Mouse (Mus musculus): ENCODE measurements around the gene Mrpl57. TPM values are rescaled to one million over a fixed set of nuclear protein-coding genes. Genes with fewer than 3 reads are reported as not detected.
"Not testable (repeated sequence)": the region's sequence is repeated elsewhere in the genome, so short reads cannot be mapped to it uniquely, and the experiment has no call there.

Mrpl57 gene
- polyA plus RNA-seq, 1 experiment from 2014 or later, result 177 TPM

DNA sequence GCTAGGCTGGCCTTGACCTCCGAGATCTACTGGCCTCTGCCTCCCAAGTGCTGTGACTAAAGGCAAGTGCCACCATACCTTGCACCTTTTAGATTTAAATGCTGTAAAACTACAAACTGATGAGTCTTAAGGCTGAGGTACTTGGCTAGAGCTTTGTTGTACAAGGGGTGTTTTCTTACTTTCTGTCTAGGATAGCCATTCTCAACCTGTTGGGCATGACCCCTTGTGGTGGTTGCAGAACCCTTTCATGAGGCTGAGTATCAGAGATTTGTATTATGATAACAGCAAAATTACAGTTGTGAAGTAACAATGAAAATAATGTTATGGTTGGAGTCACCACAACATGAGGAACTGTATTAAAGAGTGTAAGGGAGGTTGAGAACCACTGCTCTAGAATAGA, 1.2 kb downstream of the Mrpl57 start:
- Histone ChIP-seq H3K36me3 (no peaks in the 10 kb centered on the region), H3K27me3 (replicated peaks) (no peaks in the 10 kb centered on the region), H3K9me3 (no peaks in the 10 kb centered on the region), H3K4me1 (replicated peaks) (peaks cover 4% of the 10 kb centered on the region), H3K4me2 (replicated peaks) (peak overlapping the region; percentile 72), H3K4me3 (replicated peaks) (peak overlapping the region; percentile 92), H3K9ac (0 out of 2 replicates have a peak overlapping the region, but pooled peaks have one; percentile 90), H3K27ac (no peak overlapping the region)
- WGBS, result 66% methylated on average over 1 of the region's 1 CpGs
- ATAC-seq, result no peak

DNA sequence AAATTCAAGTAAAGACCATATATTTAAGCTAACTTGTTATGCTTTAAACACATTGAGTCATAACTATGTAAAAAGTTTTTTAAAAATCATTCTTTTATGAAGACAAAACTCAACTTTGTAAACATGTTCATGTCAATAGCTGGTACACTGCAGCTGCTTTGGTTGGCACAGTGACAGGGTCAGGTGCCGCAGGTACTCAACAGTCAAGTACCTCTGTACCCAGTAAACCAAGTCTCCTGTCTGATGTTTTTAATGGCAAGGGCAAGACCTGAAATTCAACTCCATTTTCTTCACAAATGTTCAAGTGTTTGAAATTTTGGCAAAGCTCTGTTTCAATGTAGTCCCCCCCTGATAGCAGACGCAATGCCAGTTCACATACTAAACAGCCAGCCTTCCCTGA, 7.5 kb downstream of the Mrpl57 start:
- 93% methylated on average over 2 of the region's 2 CpGs for WGBS
- Histone ChIP-seq H3K27me3 (replicated peaks) (no peaks in the 10 kb centered on the region), H3K9ac (no peak overlapping the region), H3K9me3 (no peaks in the 10 kb centered on the region), H3K27ac (no peak overlapping the region), H3K4me3 (replicated peaks) (no peak overlapping the region), H3K4me1 (replicated peaks) (no peaks in the 10 kb centered on the region), H3K36me3 (peaks cover 7% of the 10 kb centered on the region; the same call in 1 of the 2 replicates), H3K4me2 (replicated peaks) (no peak overlapping the region)
- no peak for ATAC-seq

GRCm38 (mm10) chr14:57835157-57835556, 9.1 kb downstream of the Mrpl57 start:
- ATAC-seq, result no peak
- Histone ChIP-seq H3K27me3 (replicated peaks) (no peaks in the 10 kb centered on the region), H3K4me3 (replicated peaks) (no peak overlapping the region), H3K36me3 (peaks cover 11% of the 10 kb centered on the region; the same call in 1 of the 2 replicates), H3K27ac (no peak overlapping the region), H3K4me1 (replicated peaks) (no peaks in the 10 kb centered on the region), H3K9ac (no peak overlapping the region), H3K9me3 (no peaks in the 10 kb centered on the region), H3K4me2 (replicated peaks) (no peak overlapping the region)
- 85% methylated on average over 10 of the region's 10 CpGs for WGBS

DNA sequence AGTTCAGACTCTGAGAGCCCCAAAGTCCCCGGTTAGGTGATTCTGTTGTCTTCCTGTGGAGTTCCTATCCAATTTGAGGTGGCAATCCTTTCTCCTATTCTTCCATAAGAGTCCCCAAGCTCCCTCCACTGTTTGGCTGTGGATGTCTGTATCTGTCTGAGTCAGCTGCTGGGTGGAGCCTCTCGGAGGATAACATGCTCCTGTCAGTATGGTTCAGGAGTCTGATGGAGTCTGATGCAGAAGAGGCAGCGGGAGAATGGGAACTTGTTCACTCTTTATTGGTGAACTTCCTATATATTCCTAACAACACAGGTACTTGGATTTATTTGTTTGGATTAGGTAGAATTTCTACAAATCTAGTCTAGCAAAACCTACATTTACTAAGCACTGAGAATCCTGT, 18.5 kb downstream of the Mrpl57 start:
- Histone ChIP-seq H3K4me1 (replicated peaks) (no peaks in the 10 kb centered on the region), H3K4me3 (replicated peaks) (no peak overlapping the region), H3K4me2 (replicated peaks) (no peak overlapping the region), H3K27ac (no peak overlapping the region), H3K9ac (no peak overlapping the region), H3K9me3 (no peaks in the 10 kb centered on the region), H3K36me3 (peaks cover 9% of the 10 kb centered on the region; the same call in 1 of the 2 replicates), H3K27me3 (replicated peaks) (no peaks in the 10 kb centered on the region)
- ATAC-seq, result no peak
- WGBS, result 89% methylated on average over 3 of the region's 3 CpGs

GRCm38 (mm10) chr14:57848061-57848460, 22.0 kb downstream of the Mrpl57 start:
- not testable (repeated sequence) for H3K27ac ChIP-seq; H3K9ac ChIP-seq; H3K4me1 ChIP-seq (replicated peaks); H3K4me2 ChIP-seq (replicated peaks); H3K4me3 ChIP-seq (replicated peaks); H3K27me3 ChIP-seq (replicated peaks); ATAC-seq; H3K9me3 ChIP-seq
- H3K36me3 ChIP-seq, result peaks cover 11% of the 10 kb centered on the region; the same call in 1 of the 2 replicates
- 78% methylated on average over 5 of the region's 5 CpGs for WGBS

DNA sequence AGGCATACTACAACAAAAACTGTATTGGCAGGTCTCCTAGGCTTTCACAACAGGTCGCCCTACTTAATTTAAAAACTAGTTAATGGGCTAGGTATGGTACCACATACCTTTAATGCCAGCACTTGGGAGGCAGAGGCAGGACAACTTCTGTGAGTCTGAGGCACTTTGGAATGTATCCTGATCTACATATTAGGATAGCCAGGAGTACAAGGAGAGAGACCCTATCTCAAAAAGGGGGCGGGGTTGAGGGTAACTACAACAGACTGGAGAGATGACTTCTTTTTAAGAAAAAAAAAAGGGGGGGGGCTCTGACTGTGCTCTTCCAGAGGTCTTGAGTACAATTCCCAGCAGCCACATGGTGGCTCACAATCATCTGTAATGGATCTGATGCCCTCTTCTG, 22.6 kb downstream of the Mrpl57 start:
- no peak for ATAC-seq
- Histone ChIP-seq H3K4me2 (replicated peaks) (no peak overlapping the region), H3K36me3 (peaks cover 11% of the 10 kb centered on the region; the same call in 1 of the 2 replicates), H3K4me3 (replicated peaks) (no peak overlapping the region), H3K9me3 (no peaks in the 10 kb centered on the region), H3K4me1 (replicated peaks) (no peaks in the 10 kb centered on the region), H3K9ac (no peak overlapping the region), H3K27me3 (replicated peaks) (no peaks in the 10 kb centered on the region), H3K27ac (no peak overlapping the region)
- WGBS, result 91% methylated on average over 2 of the region's 2 CpGs

DNA sequence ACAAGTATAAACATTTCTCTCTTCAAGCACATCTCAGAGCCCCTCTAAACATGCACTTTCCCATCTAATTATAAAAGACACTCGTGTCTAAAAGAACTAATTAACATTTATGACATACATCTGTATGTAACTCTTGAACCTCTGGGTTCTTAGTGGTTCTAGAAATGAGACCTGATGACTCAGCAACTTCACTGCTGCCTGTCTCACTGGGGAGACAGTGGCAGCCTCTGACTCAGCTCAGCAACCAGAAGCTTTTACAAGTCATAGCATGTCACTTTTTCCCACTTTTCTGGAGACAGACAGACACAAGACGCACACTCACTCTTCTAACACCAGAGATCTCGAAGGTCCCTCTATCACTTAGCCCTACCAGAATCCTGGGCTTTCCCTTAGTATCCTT, 24.3 kb downstream of the Mrpl57 start:
- Histone ChIP-seq H3K27me3 (replicated peaks) (no peaks in the 10 kb centered on the region), H3K9ac (no peak overlapping the region), H3K4me2 (replicated peaks) (no peak overlapping the region), H3K36me3 (0 out of 2 replicates have a peak, but pooled peaks cover 6% of the 10 kb centered on the region), H3K4me3 (replicated peaks) (no peak overlapping the region), H3K27ac (no peak overlapping the region), H3K9me3 (no peaks in the 10 kb centered on the region), H3K4me1 (replicated peaks) (no peaks in the 10 kb centered on the region)
- 88% methylated on average over 3 of the region's 3 CpGs for WGBS
- no peak for ATAC-seq

- H3K4me1 ChIP-seq (replicated peaks), result no peaks in the 10 kb centered on the region
- no peak overlapping the region for H3K9ac ChIP-seq
- no peaks in the 10 kb centered on the region for H3K9me3 ChIP-seq
- ATAC-seq, result no peak
- WGBS, result 93% methylated on average over 2 of the region's 2 CpGs
- H3K4me2 ChIP-seq (replicated peaks), result no peak overlapping the region
- H3K27ac ChIP-seq, result no peak overlapping the region
- H3K36me3 ChIP-seq, result 0 out of 2 replicates have a peak, but pooled peaks cover 2% of the 10 kb centered on the region
- no peaks in the 10 kb centered on the region for H3K27me3 ChIP-seq (replicated peaks)
- H3K4me3 ChIP-seq (replicated peaks), result no peak overlapping the region
Observed at GRCm38 (mm10) chr14:57852961-57853360, 26.9 kb downstream of the Mrpl57 start.

- not testable (repeated sequence) for ATAC-seq; H3K27me3 ChIP-seq (replicated peaks); H3K36me3 ChIP-seq; H3K27ac ChIP-seq; H3K4me3 ChIP-seq (replicated peaks); H3K4me1 ChIP-seq (replicated peaks); H3K9me3 ChIP-seq; H3K9ac ChIP-seq; H3K4me2 ChIP-seq (replicated peaks)
Observed at GRCm38 (mm10) chr14:57856037-57856436, 30.0 kb downstream of the Mrpl57 start.

GRCm38 (mm10) chr14:57858601-57859000, 32.6 kb downstream of the Mrpl57 start:
- H3K27me3 ChIP-seq (replicated peaks), result no peaks in the 10 kb centered on the region
- H3K9me3 ChIP-seq, result no peaks in the 10 kb centered on the region
- no peaks in the 10 kb centered on the region for H3K4me1 ChIP-seq (replicated peaks)
- no peak overlapping the region for H3K27ac ChIP-seq
- WGBS, result 90% methylated on average over 2 of the region's 2 CpGs
- no peak overlapping the region for H3K4me3 ChIP-seq (replicated peaks)
- H3K36me3 ChIP-seq, result peaks cover 6% of the 10 kb centered on the region; the same call in 1 of the 2 replicates
- no peak for ATAC-seq
- no peak overlapping the region for H3K9ac ChIP-seq
- no peak overlapping the region for H3K4me2 ChIP-seq (replicated peaks)

DNA sequence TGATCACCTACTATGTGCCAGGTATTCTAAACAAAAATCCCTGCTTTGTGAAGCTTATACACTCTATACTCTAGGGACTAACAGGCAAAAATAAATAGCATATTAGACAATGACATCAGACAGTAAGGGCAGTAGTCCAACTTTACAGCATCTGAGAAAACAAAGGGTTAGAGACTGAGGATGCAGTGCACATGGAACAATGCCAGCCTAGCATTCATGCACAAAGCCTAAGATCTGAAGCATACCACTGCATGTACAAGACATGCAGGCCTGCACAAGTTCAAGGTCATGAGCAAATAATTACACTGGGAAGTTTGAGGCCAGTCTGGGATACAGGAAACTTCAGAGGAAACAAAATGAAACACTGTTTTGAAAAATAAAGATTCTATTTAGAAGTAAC, 33.5 kb downstream of the Mrpl57 start:
- Histone ChIP-seq H3K4me2 (replicated peaks) (no peak overlapping the region), H3K36me3 (peaks cover 6% of the 10 kb centered on the region; the same call in 1 of the 2 replicates), H3K4me3 (replicated peaks) (no peak overlapping the region), H3K9me3 (no peaks in the 10 kb centered on the region), H3K27ac (no peak overlapping the region), H3K9ac (no peak overlapping the region), H3K4me1 (replicated peaks) (no peaks in the 10 kb centered on the region), H3K27me3 (replicated peaks) (no peaks in the 10 kb centered on the region)
- no peak for ATAC-seq

GRCm38 (mm10) chr14:57861987-57862412, 36.0 kb downstream of the Mrpl57 start:
- H3K27me3 ChIP-seq (replicated peaks), result no peaks in the 10 kb centered on the region
- ATAC-seq, result no peak
- no peaks in the 10 kb centered on the region for H3K9me3 ChIP-seq
- no peak overlapping the region for H3K4me2 ChIP-seq (replicated peaks)
- H3K4me3 ChIP-seq (replicated peaks), result no peak overlapping the region
- H3K27ac ChIP-seq, result no peak overlapping the region
- H3K9ac ChIP-seq, result no peak overlapping the region
- peaks cover 13% of the 10 kb centered on the region; the same call in 1 of the 2 replicates for H3K36me3 ChIP-seq
- WGBS, result 85% methylated on average over 4 of the region's 4 CpGs
- H3K4me1 ChIP-seq (replicated peaks), result no peaks in the 10 kb centered on the region

- H3K27ac ChIP-seq, result no peak overlapping the region
- no peak overlapping the region for H3K4me3 ChIP-seq (replicated peaks)
- no peaks in the 10 kb centered on the region for H3K9me3 ChIP-seq
- H3K9ac ChIP-seq, result no peak overlapping the region
- no peak overlapping the region for H3K4me2 ChIP-seq (replicated peaks)
- ATAC-seq, result no peak
- H3K4me1 ChIP-seq (replicated peaks), result no peaks in the 10 kb centered on the region
- WGBS, result 75% methylated on average over 2 of the region's 2 CpGs
- peaks cover 13% of the 10 kb centered on the region; the same call in 1 of the 2 replicates for H3K36me3 ChIP-seq
- H3K27me3 ChIP-seq (replicated peaks), result no peaks in the 10 kb centered on the region
Observed at GRCm38 (mm10) chr14:57863129-57863528, 37.1 kb downstream of the Mrpl57 start.

All from intestine, embryonic 15.5 days (tissue).